Mouse (Mus musculus) brown adipose tissue, adult 24 weeks (tissue): Measurements from ENCODE around the gene Acox2. TPM values are rescaled to one million over a fixed set of nuclear protein-coding genes. Genes with fewer than 3 reads are reported as not detected.

ENCODE experiments used
- H3K27ac ChIP-seq: fragments of 200-500 bp; replicated peaks from 2 replicates; pipeline ENCODE4 v1.5.1; 2012; ENCODE audit warnings: low read depth, mild to moderate bottlenecking, low read length
- H3K4me1 ChIP-seq: fragments of 200-500 bp; 2 replicates; pipeline ENCODE4 v1.6.1; 2012; ENCODE audit warnings: low read length, mixed read lengths; ENCODE audit not compliant: control insufficient read depth, insufficient read depth, insufficient read length
- H3K4me3 ChIP-seq: fragments of 200-500 bp; 2 replicates; pipeline ENCODE4 v1.5.1; 2012; ENCODE audit warnings: low read depth, mild to moderate bottlenecking, low read length, moderate library complexity; ENCODE audit not compliant: insufficient read depth
- polyA plus RNA-seq: library from polyadenylated mRNA; stranded (reverse); fragments of >200 nt; gene quantifications from 2 replicates; pipeline ENCODE4 v1.2.4, GENCODE M21; 2012; ENCODE audit not compliant: missing spikeins, insufficient read depth, insufficient read length

Gene Acox2
- polyA plus RNA-seq, 1 experiment: 4.3 TPM

GRCm38 (mm10) chr14:8212996-8213395 lies 46.2 kb downstream of the Acox2 start:
- H3K4me3 ChIP-seq: no peak overlapping the region
- no peak overlapping the region for H3K27ac ChIP-seq
- H3K4me1 ChIP-seq: peaks cover 7% of the 10 kb centered on the region

GRCm38 (mm10) chr14:8209896-8210295 lies 49.3 kb downstream of the Acox2 start:
- Histone ChIP-seq H3K4me3 (no peak overlapping the region), H3K27ac (no peak overlapping the region), H3K4me1 (no peaks in the 10 kb centered on the region)

GRCm38 (mm10) chr14:8208876-8209275 lies 50.3 kb downstream of the Acox2 start:
- H3K4me1 ChIP-seq: no peaks in the 10 kb centered on the region
- H3K4me3 ChIP-seq: no peak overlapping the region
- no peak overlapping the region for H3K27ac ChIP-seq

- H3K4me1 ChIP-seq: no peaks in the 10 kb centered on the region
- H3K27ac ChIP-seq: no peak overlapping the region
Observed at GRCm38 (mm10) chr14:8207543-8207942, 51.6 kb downstream of the Acox2 start.

GRCm38 (mm10) chr14:8207105-8207504 lies 52.0 kb downstream of the Acox2 start:
- H3K27ac ChIP-seq: no peak overlapping the region
- no peaks in the 10 kb centered on the region for H3K4me1 ChIP-seq
- no peak overlapping the region for H3K4me3 ChIP-seq

More at GRCm38 (mm10) chr14:8207543-8207942, 51.6 kb downstream of the Acox2 start:
- no peak overlapping the region for H3K4me3 ChIP-seq

GRCm38 (mm10) chr14:8206179-8206910 lies 52.8 kb downstream of the Acox2 start:
- Histone ChIP-seq H3K4me3 (no peak overlapping the region), H3K27ac (no peak overlapping the region), H3K4me1 (no peaks in the 10 kb centered on the region)

GRCm38 (mm10) chr14:8201715-8202114 lies 57.4 kb downstream of the Acox2 start:
- Histone ChIP-seq H3K27ac (no peak overlapping the region), H3K4me3 (no peak overlapping the region), H3K4me1 (no peaks in the 10 kb centered on the region)

- Histone ChIP-seq H3K4me1 (no peaks in the 10 kb centered on the region), H3K4me3 (no peak overlapping the region), H3K27ac (no peak overlapping the region)
Observed at GRCm38 (mm10) chr14:8200769-8201168, 58.4 kb downstream of the Acox2 start.

GRCm38 (mm10) chr14:8192727-8193126 lies 66.4 kb downstream of the Acox2 start:
- Histone ChIP-seq H3K4me1 (no peaks in the 10 kb centered on the region), H3K27ac (no peak overlapping the region), H3K4me3 (no peak overlapping the region)

- no peak overlapping the region for H3K4me3 ChIP-seq
- H3K27ac ChIP-seq: no peak overlapping the region
- H3K4me1 ChIP-seq: no peaks in the 10 kb centered on the region
Observed at GRCm38 (mm10) chr14:8191331-8191965, 67.7 kb downstream of the Acox2 start.

- Histone ChIP-seq H3K27ac (no peak overlapping the region), H3K4me3 (no peak overlapping the region), H3K4me1 (no peaks in the 10 kb centered on the region)
Observed at GRCm38 (mm10) chr14:8190556-8190955, 68.6 kb downstream of the Acox2 start.

- no peak overlapping the region for H3K4me3 ChIP-seq
- H3K4me1 ChIP-seq: no peaks in the 10 kb centered on the region
- H3K27ac ChIP-seq: no peak overlapping the region
Observed at GRCm38 (mm10) chr14:8186278-8187045, 72.7 kb downstream of the Acox2 start.

- no peak overlapping the region for H3K27ac ChIP-seq
- H3K4me3 ChIP-seq: no peak overlapping the region
- H3K4me1 ChIP-seq: no peaks in the 10 kb centered on the region
Observed at GRCm38 (mm10) chr14:8183330-8183729, 75.8 kb downstream of the Acox2 start.

GRCm38 (mm10) chr14:8180371-8181035 lies 78.7 kb downstream of the Acox2 start:
- Histone ChIP-seq H3K4me3 (no peak overlapping the region), H3K27ac (no peak overlapping the region), H3K4me1 (no peaks in the 10 kb centered on the region)

- H3K27ac ChIP-seq: no peak overlapping the region
Observed at GRCm38 (mm10) chr14:8176251-8176650, 82.9 kb downstream of the Acox2 start.

More at GRCm38 (mm10) chr14:8176251-8176650, 82.9 kb downstream of the Acox2 start:
- no peaks in the 10 kb centered on the region for H3K4me1 ChIP-seq
- no peak overlapping the region for H3K4me3 ChIP-seq
